Mouse (Mus musculus): ENCODE results near the gene Traf6. TPM values are rescaled to one million over a fixed set of nuclear protein-coding genes. Genes with fewer than 3 reads are reported as not detected.

Traf6 gene
- polyA plus RNA-seq, 1 experiment: 8.6 TPM

- H3K4me3 ChIP-seq (ENCODE audit: extremely low read depth, insufficient read depth, insufficient read length): no peak overlapping the region
- DNase-seq (ENCODE audit: low read depth in 1 of 2, low spot score in 2 of 2): no peak
- no peak for TF ChIP-seq POLR2A (IDR thresholded peaks at IDR 0.05; ENCODE audit: low read depth, low read length)
- TF ChIP-seq CTCF (IDR thresholded peaks at IDR 0.05; ENCODE audit: extremely low read depth, insufficient read depth, insufficient read length, insufficient replicate concordance): no peak
- no peaks in the 10 kb centered on the region for H3K36me3 ChIP-seq (ENCODE audit: control insufficient read depth, insufficient read depth, low read length)
- H3K4me1 ChIP-seq (ENCODE audit: control insufficient read depth, insufficient read depth, insufficient read length): no peaks in the 10 kb centered on the region
- no peaks in the 10 kb centered on the region for H3K27me3 ChIP-seq (ENCODE audit: control insufficient read depth, insufficient read depth, low read length)
- no peak overlapping the region for H3K27ac ChIP-seq (ENCODE audit: insufficient read depth, low read length)
- 90% methylated on average over 13 of the region's 13 CpGs for WGBS
These were observed 38.9 kb downstream of the Traf6 start for GRCm38 (mm10) chr2:101717162-101717561.

GRCm38 (mm10) chr2:101721835-101722234 is 43.6 kb downstream of the Traf6 start:
- Histone ChIP-seq H3K4me3 (ENCODE audit: extremely low read depth, insufficient read depth, insufficient read length) (no peak overlapping the region), H3K4me1 (ENCODE audit: control insufficient read depth, insufficient read depth, insufficient read length) (no peaks in the 10 kb centered on the region), H3K36me3 (ENCODE audit: control insufficient read depth, insufficient read depth, low read length) (no peaks in the 10 kb centered on the region), H3K27me3 (ENCODE audit: control insufficient read depth, insufficient read depth, low read length) (no peaks in the 10 kb centered on the region), H3K27ac (ENCODE audit: insufficient read depth, low read length) (no peak overlapping the region)
- no peak for DNase-seq (ENCODE audit: low read depth in 1 of 2, low spot score in 2 of 2)
- 91% methylated on average over 4 of the region's 4 CpGs for WGBS
- TF ChIP-seq POLR2A (IDR thresholded peaks at IDR 0.05; ENCODE audit: low read depth, low read length) (no peak), CTCF (IDR thresholded peaks at IDR 0.05; ENCODE audit: extremely low read depth, insufficient read depth, insufficient read length, insufficient replicate concordance) (no peak)

- 77% methylated on average over 8 of the region's 8 CpGs for WGBS
- no peaks in the 10 kb centered on the region for H3K36me3 ChIP-seq (ENCODE audit: control insufficient read depth, insufficient read depth, low read length)
- DNase-seq (ENCODE audit: low read depth in 1 of 2, low spot score in 2 of 2): no peak
These were observed 44.4 kb downstream of the Traf6 start for GRCm38 (mm10) chr2:101722370-101723332.

GRCm38 (mm10) chr2:101723333-101723881 is 45.2 kb downstream of the Traf6 start:
- no peak for DNase-seq (ENCODE audit: low read depth in 1 of 2, low spot score in 2 of 2)
- Histone ChIP-seq H3K27ac (ENCODE audit: insufficient read depth, low read length) (no peak overlapping the region), H3K27me3 (ENCODE audit: control insufficient read depth, insufficient read depth, low read length) (no peaks in the 10 kb centered on the region), H3K4me1 (ENCODE audit: control insufficient read depth, insufficient read depth, insufficient read length) (no peaks in the 10 kb centered on the region), H3K4me3 (ENCODE audit: extremely low read depth, insufficient read depth, insufficient read length) (no peak overlapping the region), H3K36me3 (ENCODE audit: control insufficient read depth, insufficient read depth, low read length) (no peaks in the 10 kb centered on the region)
- no peak for TF ChIP-seq POLR2A (IDR thresholded peaks at IDR 0.05; ENCODE audit: low read depth, low read length)
- TF ChIP-seq CTCF (IDR thresholded peaks at IDR 0.05; ENCODE audit: extremely low read depth, insufficient read depth, insufficient read length, insufficient replicate concordance): no peak
- WGBS: 94% methylated on average over 10 of the region's 10 CpGs

More at GRCm38 (mm10) chr2:101722370-101723332, 44.4 kb downstream of the Traf6 start:
- Histone ChIP-seq H3K27me3 (ENCODE audit: control insufficient read depth, insufficient read depth, low read length) (no peaks in the 10 kb centered on the region), H3K4me1 (ENCODE audit: control insufficient read depth, insufficient read depth, insufficient read length) (no peaks in the 10 kb centered on the region), H3K27ac (ENCODE audit: insufficient read depth, low read length) (no peak overlapping the region), H3K4me3 (ENCODE audit: extremely low read depth, insufficient read depth, insufficient read length) (no peak overlapping the region)
- TF ChIP-seq CTCF (IDR thresholded peaks at IDR 0.05; ENCODE audit: extremely low read depth, insufficient read depth, insufficient read length, insufficient replicate concordance) (no peak), POLR2A (IDR thresholded peaks at IDR 0.05; ENCODE audit: low read depth, low read length) (no peak)

GRCm38 (mm10) chr2:101727787-101728186 is 49.6 kb downstream of the Traf6 start:
- Histone ChIP-seq H3K4me1 (ENCODE audit: control insufficient read depth, insufficient read depth, insufficient read length) (peaks cover 8% of the 10 kb centered on the region; the same call in 1 of the 2 replicates), H3K27ac (ENCODE audit: insufficient read depth, low read length) (no peak overlapping the region), H3K27me3 (ENCODE audit: control insufficient read depth, insufficient read depth, low read length) (no peaks in the 10 kb centered on the region), H3K4me3 (ENCODE audit: extremely low read depth, insufficient read depth, insufficient read length) (no peak overlapping the region), H3K36me3 (ENCODE audit: control insufficient read depth, insufficient read depth, low read length) (no peaks in the 10 kb centered on the region)
- no peak for TF ChIP-seq POLR2A (IDR thresholded peaks at IDR 0.05; ENCODE audit: low read depth, low read length)
- TF ChIP-seq CTCF (IDR thresholded peaks at IDR 0.05; ENCODE audit: extremely low read depth, insufficient read depth, insufficient read length, insufficient replicate concordance): no peak
- DNase-seq (ENCODE audit: low read depth in 1 of 2, low spot score in 2 of 2): no peak

- Histone ChIP-seq H3K36me3 (ENCODE audit: control insufficient read depth, insufficient read depth, low read length) (no peaks in the 10 kb centered on the region), H3K4me3 (ENCODE audit: extremely low read depth, insufficient read depth, insufficient read length) (no peak overlapping the region), H3K4me1 (ENCODE audit: control insufficient read depth, insufficient read depth, insufficient read length) (peaks cover 10% of the 10 kb centered on the region; the same call in 1 of the 2 replicates), H3K27ac (ENCODE audit: insufficient read depth, low read length) (no peak overlapping the region), H3K27me3 (ENCODE audit: control insufficient read depth, insufficient read depth, low read length) (no peaks in the 10 kb centered on the region)
- no peak for TF ChIP-seq POLR2A (IDR thresholded peaks at IDR 0.05; ENCODE audit: low read depth, low read length)
- TF ChIP-seq CTCF (IDR thresholded peaks at IDR 0.05; ENCODE audit: extremely low read depth, insufficient read depth, insufficient read length, insufficient replicate concordance): no peak
- 65% methylated on average over 1 of the region's 1 CpGs for WGBS
- no peak for DNase-seq (ENCODE audit: low read depth in 1 of 2, low spot score in 2 of 2)
These were observed 51.2 kb downstream of the Traf6 start for GRCm38 (mm10) chr2:101729472-101729871.

All from spleen, adult 2 months (tissue).